Mouse (Mus musculus) lung, adult 2 months (tissue): ENCODE measurements around the gene Ang2.
"Not testable (repeated sequence)": the region's sequence is repeated elsewhere in the genome, so short reads cannot be mapped to it uniquely, and the experiment has no call there.

Experiments
- CTCF ChIP-seq: fragments of 200-500 bp; IDR thresholded peaks from 2 replicates; pipeline ENCODE4 v1.5.1; 2011; ENCODE audit warnings: mild to moderate bottlenecking, low read length, control low read depth; ENCODE audit not compliant: insufficient read depth
- POLR2A ChIP-seq: fragments of 200-500 bp; IDR thresholded peaks from 2 replicates; pipeline ENCODE4 v1.6.1; 2011; ENCODE audit warnings: low read depth, mild to moderate bottlenecking, control low read depth, low read length, borderline replicate concordance; ENCODE audit errors: extremely low read depth

- TF ChIP-seq CTCF, POLR2A: not testable (repeated sequence)
Measured at GRCm38 (mm10) chr14:51172947-51173346, 26.0 kb downstream of the Ang2 start.
